Mouse (Mus musculus) embryonic facial prominence, embryonic 11.5 days (tissue): Measurements from ENCODE around the gene Agxt2. TPM values are rescaled to one million over a fixed set of nuclear protein-coding genes. Genes with fewer than 3 reads are reported as not detected.

Source experiments
- ATAC-seq: fragments of 200-750 bp; cut with Nextera tagmentation; replicated peaks from 2 replicates; pipeline ENCODE4 v1.8.0; 2017; ENCODE audit warnings: low read depth; ENCODE audit not compliant: insufficient number of reproducible peaks, low FRiP score, low TSS enrichment
- DNase-seq: peaks from one replicate; pipeline ENCODE4 v3.0.0-alpha.2; 2015; ENCODE audit warnings: low spot score
- H3K27ac ChIP-seq: fragments of 300-500 bp; sonication (generic); replicated peaks from 2 replicates; pipeline ENCODE4 v1.5.1; 2014; ENCODE audit warnings: mild to moderate bottlenecking, low read depth, low read length, control low read depth
- H3K27me3 ChIP-seq: fragments of 300-500 bp; sonication (generic); 2 replicates; pipeline ENCODE4 v1.6.1; 2014; ENCODE audit warnings: mild to moderate bottlenecking, low read length, moderate library complexity, mixed read lengths; ENCODE audit not compliant: control insufficient read depth, insufficient read depth
- H3K36me3 ChIP-seq: fragments of 300-500 bp; sonication (generic); replicated peaks from 2 replicates; pipeline ENCODE4 v1.6.1; 2014; ENCODE audit warnings: low read depth, mild to moderate bottlenecking, low read length, moderate library complexity, mixed read lengths; ENCODE audit not compliant: control insufficient read depth, insufficient read depth
- H3K4me1 ChIP-seq: fragments of 300-500 bp; sonication (generic); 2 replicates; pipeline ENCODE4 v1.6.1; 2014; ENCODE audit warnings: low read length, mixed read lengths; ENCODE audit not compliant: control insufficient read depth, insufficient read depth
- H3K4me2 ChIP-seq: fragments of 300-500 bp; sonication (generic); 2 replicates; pipeline ENCODE4 v1.6.1; 2014; ENCODE audit warnings: low read depth, mild to moderate bottlenecking, control low read depth, low read length, moderate library complexity
- H3K4me3 ChIP-seq: fragments of 300-500 bp; sonication (generic); 2 replicates; pipeline ENCODE4 v1.5.1; 2014; ENCODE audit warnings: low read depth, low read length, control low read depth
- H3K9ac ChIP-seq: fragments of 300-500 bp; sonication (generic); replicated peaks from 2 replicates; pipeline ENCODE4 v1.6.1; 2014; ENCODE audit warnings: mild to moderate bottlenecking, control low read depth, low read length
- H3K9me3 ChIP-seq: fragments of 300-500 bp; sonication (generic); replicated peaks from 2 replicates; pipeline ENCODE4 v1.6.1; 2016; ENCODE audit warnings: mild to moderate bottlenecking, low read length, inconsistent platforms, mixed read lengths; ENCODE audit not compliant: control insufficient read depth
- WGBS: fragments of 180-500 bp; shearing (Covaris S2); extraction: QIAGEN DNeasy Blood & Tissue Kit; methylation state at CpG from one replicate; pipeline ENCODE4 v1.1.7; 2014; 5-methylcytosine and 5-hydroxymethylcytosine counted together
- polyA plus RNA-seq: library from polyadenylated mRNA; unstranded; fragments of >200 nt; fragmentation: Nextera tagmentation; extraction: Ambion mirVana; gene quantifications from 2 replicates; pipeline ENCODE4 v1.2.1, GENCODE M21; 2014

Gene Agxt2
- polyA plus RNA-seq, 1 experiment from 2014 or later, result not detected

DNA sequence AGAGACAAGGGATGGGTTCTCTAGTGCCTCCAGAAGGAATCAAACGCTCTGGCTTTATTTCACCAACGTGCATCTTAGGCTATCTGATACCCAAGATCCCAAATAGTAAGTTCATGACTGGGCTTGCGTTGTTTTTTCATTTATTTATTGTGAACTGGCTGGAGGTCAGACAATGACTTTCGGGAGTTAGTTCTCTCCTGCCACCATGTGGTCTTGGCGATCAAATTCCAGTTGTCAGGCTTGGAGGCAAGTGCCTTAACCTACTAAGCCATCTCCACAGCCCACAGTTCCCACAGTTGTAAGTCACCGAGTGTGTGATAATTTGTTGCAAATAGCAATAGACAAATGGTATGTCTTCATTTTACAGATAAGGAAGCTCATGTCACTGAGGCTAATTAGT lies 81.6 kb downstream of the Agxt2 start:
- no peak overlapping the region for H3K4me2 ChIP-seq
- no peak for DNase-seq
- WGBS, result 78% methylated on average over 6 of the region's 6 CpGs

DNA sequence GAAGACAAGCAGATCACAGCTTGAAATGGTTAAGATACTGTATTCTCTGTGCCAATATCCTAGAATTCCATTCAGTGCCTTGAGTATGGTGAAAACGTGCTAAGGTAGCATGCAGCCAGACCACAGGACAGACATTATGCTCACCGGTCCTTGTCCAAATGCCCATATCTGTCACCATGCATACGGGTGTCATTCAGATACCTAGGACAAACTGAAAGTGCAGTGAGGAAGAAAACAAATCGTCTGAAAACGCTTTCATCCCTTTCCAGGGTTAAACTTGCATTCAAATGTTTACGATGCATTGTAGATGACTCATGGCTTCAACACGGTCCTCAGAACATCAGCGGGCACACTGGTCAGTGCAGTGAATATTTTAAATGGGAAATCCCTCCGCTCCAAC lies 83.2 kb downstream of the Agxt2 start:
- Histone ChIP-seq H3K9ac (no peak overlapping the region), H3K36me3 (no peaks in the 10 kb centered on the region), H3K9me3 (no peaks in the 10 kb centered on the region), H3K27me3 (no peaks in the 10 kb centered on the region), H3K4me3 (no peak overlapping the region), H3K4me1 (no peaks in the 10 kb centered on the region), H3K27ac (no peak overlapping the region), H3K4me2 (no peak overlapping the region)
- DNase-seq (no peak), ATAC-seq (no peak)
- WGBS, result 92% methylated on average over 9 of the region's 9 CpGs

More for the DNA sequence above, 81.6 kb downstream of the Agxt2 start:
- no peaks in the 10 kb centered on the region for H3K27me3 ChIP-seq
- no peak for ATAC-seq
- no peaks in the 10 kb centered on the region for H3K9me3 ChIP-seq
- no peak overlapping the region for H3K4me3 ChIP-seq
- no peaks in the 10 kb centered on the region for H3K4me1 ChIP-seq
- no peak overlapping the region for H3K9ac ChIP-seq
- H3K36me3 ChIP-seq, result no peaks in the 10 kb centered on the region
- no peak overlapping the region for H3K27ac ChIP-seq

DNA sequence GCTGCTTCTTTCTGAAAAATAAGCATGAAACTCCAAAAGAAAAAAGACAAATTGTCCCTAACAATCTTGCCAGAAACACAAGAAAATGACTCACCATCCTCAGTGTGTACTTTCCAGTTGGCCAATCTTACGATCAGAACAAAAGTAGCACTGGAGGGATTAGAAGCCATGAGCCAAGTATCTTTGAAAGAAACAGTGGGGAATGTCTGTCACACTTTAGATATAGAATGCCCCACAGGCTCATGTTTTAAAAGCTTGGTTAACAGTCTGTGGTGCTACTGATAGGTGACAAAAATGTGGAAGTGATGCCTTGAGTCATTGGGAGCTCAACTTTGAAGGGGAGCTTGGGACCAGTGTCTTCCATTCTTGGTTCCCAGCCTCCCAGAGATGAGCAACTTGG lies 83.9 kb downstream of the Agxt2 start:
- Histone ChIP-seq H3K4me1 (no peaks in the 10 kb centered on the region), H3K36me3 (no peaks in the 10 kb centered on the region), H3K4me3 (no peak overlapping the region), H3K9ac (no peak overlapping the region), H3K4me2 (no peak overlapping the region), H3K27ac (no peak overlapping the region), H3K27me3 (no peaks in the 10 kb centered on the region), H3K9me3 (no peaks in the 10 kb centered on the region)
- WGBS, result 95% methylated on average over 1 of the region's 1 CpGs
- DNase-seq, result no peak
- no peak for ATAC-seq

DNA sequence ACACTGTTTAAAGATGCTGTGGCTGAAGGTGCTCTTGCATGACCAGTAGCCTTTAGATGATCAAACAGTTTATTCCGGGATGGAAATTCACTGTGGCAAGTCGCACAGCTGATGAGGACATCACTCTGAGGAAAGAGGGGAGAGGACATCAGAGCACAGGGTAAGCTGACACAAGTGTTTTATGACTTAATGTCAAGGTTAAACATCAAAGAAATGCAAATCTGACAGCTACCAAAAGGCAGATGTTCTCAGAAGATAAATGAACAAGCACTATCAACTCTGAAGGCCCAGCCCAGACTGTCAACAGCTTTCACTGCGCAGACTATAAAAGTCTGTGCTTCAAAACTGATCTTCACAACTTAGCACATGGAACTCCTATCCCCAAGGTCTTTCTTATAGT lies 88.8 kb downstream of the Agxt2 start:
- Histone ChIP-seq H3K9me3 (no peaks in the 10 kb centered on the region), H3K4me2 (no peak overlapping the region), H3K9ac (no peak overlapping the region), H3K36me3 (peaks cover 5% of the 10 kb centered on the region), H3K27ac (no peak overlapping the region), H3K4me3 (no peak overlapping the region), H3K27me3 (no peaks in the 10 kb centered on the region), H3K4me1 (no peaks in the 10 kb centered on the region)
- ATAC-seq (no peak), DNase-seq (no peak)
- 99% methylated on average over 3 of the region's 3 CpGs for WGBS

Other genes with a start within 250 kb of the Agxt2 start
- gene Prlr, start 181.3 kb upstream of the Agxt2 start, polyA plus RNA-seq, result 0.28 and 0.93 TPM in 2 replicates
- gene Gm21973, start 33.2 kb upstream of the Agxt2 start, polyA plus RNA-seq, result not detected in 2 replicates
- 14.3 and 18.2 TPM in 2 replicates for gene Dnajc21, start 112.0 kb downstream of the Agxt2 start, polyA plus RNA-seq
- 157 and 185 TPM in 2 replicates for gene Brix1, start 127.4 kb downstream of the Agxt2 start, polyA plus RNA-seq
- gene Rad1, start 127.5 kb downstream of the Agxt2 start, polyA plus RNA-seq, result 31.2 and 34.1 TPM in 2 replicates
- gene Ttc23l, start 200.1 kb downstream of the Agxt2 start, polyA plus RNA-seq, result not detected in 2 replicates